Mouse (Mus musculus) lung, embryonic 16.5 days (tissue): ENCODE data around the gene Klc4. TPM values are rescaled to one million over a fixed set of nuclear protein-coding genes. Genes with fewer than 3 reads are reported as not detected.

Experiments
- ATAC-seq: fragments of 200-750 bp; cut with Nextera tagmentation; 2 replicates; pipeline ENCODE4 v1.8.0; 2017; ENCODE audit warnings: low read depth, mild to moderate bottlenecking, moderate library complexity
- H3K27ac ChIP-seq: fragments of 300-500 bp; sonication (generic); 2 replicates; pipeline ENCODE4 v1.5.1; 2014; ENCODE audit warnings: mild to moderate bottlenecking, control low read depth, low read length
- H3K27me3 ChIP-seq: fragments of 300-500 bp; sonication (generic); 2 replicates; pipeline ENCODE4 v1.6.1; 2014; ENCODE audit warnings: low read depth, low read length, mixed read lengths; ENCODE audit not compliant: control insufficient read depth, insufficient read depth
- H3K36me3 ChIP-seq: fragments of 300-500 bp; sonication (generic); 2 replicates; pipeline ENCODE4 v1.6.1; 2014; ENCODE audit warnings: low read length; ENCODE audit not compliant: control insufficient read depth, insufficient read depth
- H3K4me1 ChIP-seq: fragments of 300-500 bp; sonication (generic); replicated peaks from 2 replicates; pipeline ENCODE4 v1.6.1; 2014; ENCODE audit warnings: low read length, mixed read lengths; ENCODE audit not compliant: control insufficient read depth, insufficient read depth
- H3K4me2 ChIP-seq: fragments of 300-500 bp; sonication (generic); 2 replicates; pipeline ENCODE4 v1.6.1; 2014; ENCODE audit warnings: low read depth, low read length, control low read depth
- H3K4me3 ChIP-seq: fragments of 300-500 bp; sonication (generic); 2 replicates; pipeline ENCODE4 v1.5.1; 2014; ENCODE audit warnings: mild to moderate bottlenecking, low read length, control low read depth
- H3K9ac ChIP-seq: fragments of 300-500 bp; sonication (generic); 2 replicates; pipeline ENCODE4 v1.6.1; 2014; ENCODE audit warnings: low read length, control low read depth
- H3K9me3 ChIP-seq: fragments of 300-500 bp; sonication (generic); 2 replicates; pipeline ENCODE4 v1.6.1; 2016; ENCODE audit warnings: low read length; ENCODE audit not compliant: control insufficient read depth
- WGBS: fragments of 180-500 bp; shearing (Covaris S2); extraction: QIAGEN DNeasy Blood & Tissue Kit; methylation state at CpG from one replicate; pipeline ENCODE4 v1.1.7; 2014; 5-methylcytosine and 5-hydroxymethylcytosine counted together
- polyA plus RNA-seq: library from polyadenylated mRNA; unstranded; fragments of >200 nt; fragmentation: Nextera tagmentation; extraction: Ambion mirVana; gene quantifications from 2 replicates; pipeline ENCODE4 v1.2.1, GENCODE M21; 2015

The Klc4 gene
- polyA plus RNA-seq, 1 experiment from 2014 or later = 27.6 TPM

DNA sequence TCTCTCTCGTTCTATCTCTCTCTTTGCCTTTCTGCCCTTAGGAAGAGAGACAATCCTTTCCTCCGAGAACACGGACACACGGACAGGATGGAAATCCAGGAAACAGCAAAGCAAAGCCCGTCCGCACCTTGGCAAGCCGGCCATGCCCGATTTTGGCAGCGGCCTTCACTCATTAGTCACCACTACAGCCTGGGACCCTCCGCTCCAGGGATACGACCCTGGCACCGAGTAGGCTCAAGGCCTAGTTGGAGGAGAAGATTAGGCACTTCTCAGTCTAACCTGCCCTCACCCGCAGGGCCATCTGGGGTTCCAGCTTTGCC, 17.4 kb downstream of the Klc4 start:
- Histone ChIP-seq H3K9me3 (no peaks in the 10 kb centered on the region), H3K27me3 (no peaks in the 10 kb centered on the region), H3K36me3 (no peaks in the 10 kb centered on the region), H3K27ac (peak overlapping the region; percentile 99), H3K9ac (peak overlapping the region; percentile 98), H3K4me2 (peak overlapping the region; percentile 79), H3K4me3 (peak overlapping the region; percentile 92), H3K4me1 (peaks cover 56% of the 10 kb centered on the region)
- ATAC-seq = no peak
- under 1% methylated on average over 13 of the region's 13 CpGs for WGBS

DNA sequence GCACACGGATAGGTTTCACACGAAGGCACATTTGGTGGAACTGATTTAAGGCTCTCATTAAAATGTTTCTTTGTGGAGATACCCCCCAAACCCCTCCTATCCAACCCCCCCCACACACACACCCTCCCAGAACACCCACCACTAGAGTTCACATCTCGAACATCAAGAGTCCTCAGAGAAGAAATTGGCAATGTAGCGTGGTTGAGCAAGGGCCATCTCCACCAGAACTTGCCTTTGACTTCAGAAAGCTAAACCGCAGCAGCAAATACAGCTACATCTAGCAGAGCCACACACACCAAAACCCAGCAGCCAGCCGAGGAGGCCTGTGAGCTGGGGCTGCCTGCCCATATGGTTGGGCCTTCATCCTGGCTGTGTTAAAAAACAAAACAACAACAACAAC, 18.4 kb downstream of the Klc4 start:
- Histone ChIP-seq H3K4me3 (peak overlapping the region; percentile 92), H3K9me3 (no peaks in the 10 kb centered on the region), H3K27me3 (no peaks in the 10 kb centered on the region), H3K4me2 (peak overlapping the region; percentile 79), H3K9ac (peak overlapping the region; percentile 98), H3K4me1 (peaks cover 66% of the 10 kb centered on the region), H3K27ac (peak overlapping the region; percentile 99), H3K36me3 (no peaks in the 10 kb centered on the region)
- 26% methylated on average over 6 of the region's 6 CpGs for WGBS
- no peak for ATAC-seq

DNA sequence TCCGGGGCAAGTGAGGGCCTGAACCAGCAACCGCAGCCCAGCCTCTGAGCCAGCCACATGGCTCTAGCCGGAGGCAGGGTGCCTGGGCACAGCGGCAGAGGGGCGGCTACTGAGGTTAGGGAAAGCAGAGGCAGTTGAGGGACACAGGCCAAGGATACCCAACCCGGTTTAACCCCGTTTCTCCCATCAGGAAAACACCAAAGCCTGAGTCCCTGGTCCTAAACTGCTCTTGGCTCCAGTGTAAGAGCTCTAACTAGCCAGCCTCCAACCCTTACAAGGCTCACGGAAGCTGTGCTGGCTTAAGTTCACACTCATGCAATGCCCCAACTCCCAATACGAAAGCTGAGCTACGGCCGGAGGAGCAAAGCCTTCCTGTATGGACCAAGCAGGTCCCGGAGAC, 21.2 kb downstream of the Klc4 start:
- Histone ChIP-seq H3K4me1 (peaks cover 81% of the 10 kb centered on the region), H3K4me3 (peak overlapping the region; percentile 30), H3K27ac (peak overlapping the region; percentile 77), H3K36me3 (no peaks in the 10 kb centered on the region), H3K9me3 (no peaks in the 10 kb centered on the region), H3K9ac (peak overlapping the region; percentile 60), H3K4me2 (peak overlapping the region; percentile 54), H3K27me3 (no peaks in the 10 kb centered on the region)
- WGBS = 45% methylated on average over 12 of the region's 12 CpGs
- no peak for ATAC-seq

DNA sequence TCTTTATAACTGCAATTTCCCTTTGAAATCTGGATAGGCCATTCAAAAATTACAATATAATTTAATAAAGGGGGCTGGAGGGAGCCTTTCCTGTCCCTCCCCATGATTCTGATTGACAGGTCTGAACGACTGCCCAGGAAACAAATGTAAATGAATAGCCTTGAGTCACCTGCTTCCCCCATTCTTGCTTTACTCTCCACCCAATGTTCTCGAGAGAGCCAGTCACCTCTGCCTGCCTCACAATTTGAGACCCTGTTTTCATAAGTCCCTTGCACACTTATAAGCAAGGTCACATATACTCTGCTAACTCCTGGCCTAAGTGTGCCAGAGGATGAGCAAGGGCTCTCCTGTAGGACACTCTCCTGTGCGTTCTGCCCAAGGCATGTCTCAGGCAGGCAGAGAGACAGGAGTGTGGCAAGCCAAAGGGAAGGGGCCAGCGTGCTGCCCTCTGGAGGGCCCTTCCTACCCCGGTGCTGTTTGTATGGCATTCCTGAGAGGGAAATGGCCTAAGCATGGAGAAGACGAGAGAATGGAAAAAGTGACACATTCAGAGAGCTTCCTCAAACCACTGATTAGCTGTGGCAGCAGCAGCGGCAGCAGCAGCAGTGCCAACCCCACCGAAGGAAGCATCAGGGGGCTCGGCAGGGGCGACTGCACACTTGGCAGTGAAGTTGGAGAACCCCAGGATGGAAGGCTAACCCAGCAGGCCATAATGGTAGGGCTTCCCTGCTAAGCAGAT, 21.8 kb downstream of the Klc4 start:
- 12% methylated on average over 10 of the region's 10 CpGs for WGBS
- H3K4me1 ChIP-seq = peaks cover 87% of the 10 kb centered on the region
- H3K4me3 ChIP-seq = peak overlapping the region; percentile 30
- no peaks in the 10 kb centered on the region for H3K9me3 ChIP-seq
- H3K27ac ChIP-seq = peak overlapping the region; percentile 77
- H3K36me3 ChIP-seq = no peaks in the 10 kb centered on the region
- ATAC-seq = peak; percentile 10; the same call in 1 of the 2 replicates
- H3K9ac ChIP-seq = peak overlapping the region; percentile 60
- H3K27me3 ChIP-seq = no peaks in the 10 kb centered on the region
- H3K4me2 ChIP-seq = peak overlapping the region; percentile 54

DNA sequence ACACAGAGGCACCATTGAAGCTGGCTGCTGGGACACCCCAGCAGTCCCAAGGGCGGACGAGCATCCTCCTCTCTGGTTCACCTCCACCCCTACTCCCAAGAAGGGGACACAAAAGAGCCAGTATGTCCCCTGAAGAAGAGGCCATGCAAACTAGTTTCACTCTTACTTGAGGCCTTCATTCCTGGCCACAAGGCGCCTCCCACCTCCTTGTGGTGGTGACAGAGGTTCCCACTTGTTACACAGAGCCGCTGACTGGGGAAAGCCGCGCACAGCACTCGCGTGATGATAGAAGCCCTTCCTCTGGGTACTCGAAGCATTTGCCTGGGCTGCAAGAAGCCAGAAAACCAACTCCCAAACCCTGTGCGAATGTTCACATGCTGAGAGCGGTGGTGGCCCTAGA, 23.6 kb downstream of the Klc4 start:
- H3K9ac ChIP-seq = peak overlapping the region; percentile 31

DNA sequence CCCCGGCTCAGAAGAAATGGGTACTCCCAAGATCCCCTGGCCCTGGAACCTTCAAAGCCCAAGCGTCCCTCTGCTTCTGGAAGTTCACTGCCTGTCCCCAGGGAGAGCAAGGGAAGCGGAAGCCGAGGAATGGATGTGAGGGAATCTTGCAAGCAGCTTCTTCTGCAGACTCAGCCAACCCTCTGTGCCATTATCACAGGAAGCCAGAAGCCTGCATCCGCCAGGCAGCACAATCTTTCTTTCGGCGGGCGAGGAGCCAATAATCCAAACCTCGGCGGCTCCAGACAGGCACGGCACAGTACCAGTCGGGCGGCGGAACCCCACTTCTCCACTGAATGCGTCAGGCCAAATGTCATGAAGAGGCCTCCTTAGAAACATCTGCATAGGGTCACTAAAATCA, 24.5 kb downstream of the Klc4 start:
- H3K4me1 ChIP-seq = peaks cover 97% of the 10 kb centered on the region
- peak; percentile 29; the same call in 1 of the 2 replicates for ATAC-seq
- H3K9ac ChIP-seq = peak overlapping the region; percentile 50
- H3K36me3 ChIP-seq = no peaks in the 10 kb centered on the region
- H3K27me3 ChIP-seq = no peaks in the 10 kb centered on the region
- H3K27ac ChIP-seq = peak overlapping the region; percentile 94
- peak overlapping the region; percentile 37 for H3K4me2 ChIP-seq
- peak overlapping the region; percentile 17; the same call in 1 of the 2 replicates for H3K4me3 ChIP-seq
- 11% methylated on average over 15 of the region's 15 CpGs for WGBS
- H3K9me3 ChIP-seq = no peaks in the 10 kb centered on the region

More for the DNA sequence above, 23.6 kb downstream of the Klc4 start:
- Histone ChIP-seq H3K27me3 (no peaks in the 10 kb centered on the region), H3K36me3 (no peaks in the 10 kb centered on the region), H3K4me2 (peak overlapping the region; percentile 13), H3K9me3 (no peaks in the 10 kb centered on the region), H3K4me3 (no peak overlapping the region), H3K27ac (peak overlapping the region; percentile 94), H3K4me1 (peaks cover 99% of the 10 kb centered on the region)
- ATAC-seq = no peak
- 48% methylated on average over 11 of the region's 11 CpGs for WGBS

DNA sequence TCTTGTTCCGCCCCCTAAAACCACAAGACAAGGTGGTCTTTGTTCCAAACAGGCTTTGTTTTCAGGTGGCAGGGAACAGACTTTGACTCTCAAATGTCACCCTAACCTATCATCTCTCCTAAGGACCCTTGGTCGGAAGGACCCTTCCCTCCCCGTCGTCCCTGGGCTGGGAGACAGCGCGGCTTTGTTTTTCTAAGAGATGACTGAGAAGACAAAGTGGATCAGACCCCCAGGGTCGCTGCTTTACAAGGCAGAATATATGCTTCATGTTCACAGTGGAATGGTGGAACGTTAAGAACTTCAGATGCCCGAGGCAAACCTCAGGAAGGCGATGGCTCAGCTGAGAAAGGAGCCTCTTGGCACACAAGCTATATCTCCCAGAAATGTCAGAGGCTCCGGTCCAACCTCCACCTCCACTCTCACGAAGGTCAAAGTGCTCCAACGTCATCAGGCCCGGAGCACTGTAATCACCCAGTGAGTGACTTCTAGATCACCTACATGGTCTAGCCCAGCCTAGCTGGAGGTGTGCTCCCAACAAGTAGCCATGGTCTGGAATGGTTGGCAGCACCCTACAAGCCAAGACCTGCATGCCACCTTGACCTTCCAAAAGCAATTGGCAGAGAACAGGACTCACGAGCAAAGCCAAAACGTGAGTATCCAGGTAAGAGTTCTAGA, 26.0 kb downstream of the Klc4 start:
- H3K27me3 ChIP-seq = no peaks in the 10 kb centered on the region
- H3K4me3 ChIP-seq = peak overlapping the region; percentile 14
- no peaks in the 10 kb centered on the region for H3K9me3 ChIP-seq
- no peak for ATAC-seq
- no peaks in the 10 kb centered on the region for H3K36me3 ChIP-seq
- H3K4me1 ChIP-seq = peaks cover 84% of the 10 kb centered on the region
- WGBS = 20% methylated on average over 16 of the region's 16 CpGs
- peak overlapping the region; percentile 64 for H3K9ac ChIP-seq
- peak overlapping the region; percentile 94 for H3K27ac ChIP-seq
- peak overlapping the region; percentile 37 for H3K4me2 ChIP-seq

DNA sequence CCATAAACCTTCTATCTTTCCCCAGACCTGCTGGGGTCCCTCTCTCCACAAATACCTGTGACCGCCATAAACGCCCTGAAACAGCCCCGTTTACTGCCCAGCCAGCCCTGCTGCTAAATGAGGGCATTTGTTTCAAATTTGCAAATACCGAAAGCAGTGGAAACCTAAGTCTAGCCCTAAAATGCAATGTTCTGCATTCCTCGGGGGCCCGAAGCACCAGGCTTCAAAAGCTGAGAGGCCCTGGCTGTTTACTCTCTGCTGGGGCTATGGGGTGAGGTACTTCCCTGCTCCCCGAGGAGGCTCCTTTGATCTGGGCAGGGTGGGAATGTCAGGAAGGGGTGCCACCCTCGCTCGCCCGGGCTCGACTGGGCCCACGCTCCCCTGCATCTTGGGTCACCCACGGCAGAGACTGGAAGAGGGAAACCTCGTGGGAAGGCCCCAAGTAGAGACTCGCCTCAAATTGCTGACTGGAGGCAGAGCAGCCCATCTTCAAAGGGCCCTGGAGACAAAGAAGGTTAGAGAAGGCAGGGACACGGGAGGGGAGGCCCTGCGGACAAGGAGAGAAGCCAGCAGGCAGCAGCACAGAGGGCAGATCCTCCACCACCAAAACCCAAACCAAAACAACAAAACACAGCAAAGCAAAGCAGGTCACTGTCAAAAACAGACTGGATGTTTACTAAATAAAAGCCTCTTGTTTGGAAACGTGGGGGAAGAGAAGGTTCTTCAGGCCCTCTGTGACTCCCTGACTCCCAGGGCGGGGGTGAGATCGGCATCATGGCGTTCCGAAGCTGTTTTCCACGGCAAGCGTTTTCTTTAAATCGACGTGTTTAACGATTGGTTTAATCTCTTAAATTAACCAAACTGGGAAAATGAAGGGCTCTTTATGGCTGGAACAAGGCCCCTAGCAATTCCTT, 26.8 kb downstream of the Klc4 start:
- H3K27me3 ChIP-seq = no peaks in the 10 kb centered on the region
- peak overlapping the region; percentile 9 for H3K4me3 ChIP-seq
- WGBS = 16% methylated on average over 27 of the region's 27 CpGs

DNA sequence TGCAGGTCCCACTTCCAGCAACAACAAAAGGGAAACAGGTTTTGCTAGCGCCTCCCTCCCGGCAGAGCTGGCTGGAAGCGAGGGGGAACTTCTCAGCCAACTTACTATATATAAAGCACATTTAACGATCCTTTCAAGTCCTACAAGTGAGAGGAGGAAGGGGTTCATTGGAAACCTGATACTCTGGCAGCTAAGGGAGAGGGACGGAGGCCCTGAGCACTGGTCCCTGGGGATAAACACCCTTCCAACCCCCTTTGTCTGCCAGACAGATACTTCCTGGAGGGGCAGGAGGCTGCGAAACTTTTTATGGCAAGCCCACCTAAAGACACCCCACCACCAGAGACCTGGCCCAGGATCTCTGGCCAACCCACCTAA, 27.4 kb downstream of the Klc4 start:
- Histone ChIP-seq H3K9ac (peak overlapping the region; percentile 64), H3K4me1 (peaks cover 78% of the 10 kb centered on the region), H3K27me3 (no peaks in the 10 kb centered on the region), H3K36me3 (no peaks in the 10 kb centered on the region), H3K4me3 (no peak overlapping the region; the same call in 1 of the 2 replicates), H3K4me2 (peak overlapping the region; percentile 37), H3K27ac (peak overlapping the region; percentile 94), H3K9me3 (no peaks in the 10 kb centered on the region)
- ATAC-seq = peak; percentile 27
- 8% methylated on average over 6 of the region's 6 CpGs for WGBS

More for the DNA sequence above, 26.8 kb downstream of the Klc4 start:
- H3K9me3 ChIP-seq = no peaks in the 10 kb centered on the region
- H3K36me3 ChIP-seq = no peaks in the 10 kb centered on the region
- H3K27ac ChIP-seq = peak overlapping the region; percentile 94
- H3K9ac ChIP-seq = peak overlapping the region; percentile 64
- ATAC-seq = peak; percentile 47
- H3K4me2 ChIP-seq = peak overlapping the region; percentile 37
- H3K4me1 ChIP-seq = peaks cover 78% of the 10 kb centered on the region
